Mouse (Mus musculus): ENCODE results near the gene Trabd2b.

- no peak for TF ChIP-seq CTCF (IDR thresholded peaks at IDR 0.05; ENCODE audit: low read depth, low read length)
- TF ChIP-seq POLR2A (IDR thresholded peaks at IDR 0.05; ENCODE audit: borderline replicate concordance, low read depth, low read length), result no peak
These were observed 103.1 kb downstream of the Trabd2b start for GRCm38 (mm10) chr4:114509601-114510000.
